Mouse (Mus musculus): ENCODE measurements at regions not wholly inside any gene's neighbourhood (a gene's known extent, or its start where the extent isn't known, plus 50 kb on each side); places are given as distances from the start of the nearest gene placed in this dataset.

DNA sequence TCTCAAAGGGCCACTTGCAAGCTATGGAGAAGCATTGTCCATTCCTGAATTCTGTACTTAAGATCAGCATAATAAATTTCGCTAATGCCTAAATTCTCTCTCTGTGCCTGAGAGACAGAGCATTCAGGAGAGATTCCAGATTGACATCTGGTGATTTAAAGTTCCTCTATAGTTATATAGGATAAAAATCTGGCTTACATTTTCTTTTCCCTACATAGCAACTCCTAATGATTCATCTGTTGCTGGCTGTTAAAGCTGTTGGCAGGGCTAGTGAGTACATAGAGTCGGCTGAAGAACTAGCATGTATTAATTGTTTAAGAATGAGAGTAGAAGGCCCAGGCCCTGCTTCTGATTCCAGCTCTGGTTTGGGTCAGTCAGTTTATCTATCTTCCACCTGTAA lies 870.0 kb upstream of the Stxbp6 start:
- DNase-seq (ENCODE audit: low read depth, low spot score) = no peak
- Histone ChIP-seq H3K36me3 (ENCODE audit: control insufficient read depth in 1 of 2, insufficient read depth in 2 of 2, low read length in 2 of 2) (no peaks in the 10 kb centered on the region), H3K79me2 (ENCODE audit: control insufficient read depth, insufficient read depth, low read length, poor library complexity) (no peaks in the 10 kb centered on the region), H3K4me1 (ENCODE audit: control insufficient read depth in 1 of 2, insufficient read depth in 2 of 2, low read length in 2 of 2) (no peaks in the 10 kb centered on the region), H3K27me3 (ENCODE audit: control insufficient read depth in 1 of 2, insufficient read depth in 2 of 2, low read length in 2 of 2) (no peaks in the 10 kb centered on the region), H3K9ac (ENCODE audit: control insufficient read depth, low read depth, low read length, poor library complexity, severe bottlenecking) (no peak overlapping the region), H3K4me3 (ENCODE audit: control insufficient read depth in 1 of 2, insufficient read depth in 1 of 2, low read depth in 2 of 2, low read length in 2 of 2) (no peak overlapping the region), H3K9me3 (replicated peaks; ENCODE audit: insufficient read depth, low read length) (no peaks in the 10 kb centered on the region), H3K27ac (ENCODE audit: control insufficient read depth, low read depth, low read length) (no peak overlapping the region)
- TF ChIP-seq POLR2AphosphoS5 (IDR thresholded peaks at IDR 0.05; ENCODE audit: borderline replicate concordance, low read depth, low read length) = no peak

- TF ChIP-seq USF1 (IDR thresholded peaks at IDR 0.05; ENCODE audit: low read depth, low read length) (no peak), ZNF384 (IDR thresholded peaks at IDR 0.05; ENCODE audit: low read depth, low read length) (no peak), NRF1 (IDR thresholded peaks at IDR 0.05; ENCODE audit: insufficient read depth, low read depth, low read length, poor library complexity, severe bottlenecking) (no peak), GATA1 (IDR thresholded peaks at IDR 0.05; ENCODE audit: low read depth, low read length) (no peak), POLR2AphosphoS2 (IDR thresholded peaks at IDR 0.05; ENCODE audit: low read length) (no peak), KAT2A (conservative IDR thresholded peaks at IDR 0.05; ENCODE audit: low read depth, low read length) (no peak), UBTF (IDR thresholded peaks at IDR 0.05; ENCODE audit: borderline replicate concordance, insufficient read depth, low read depth, low read length) (no peak), MYB (IDR thresholded peaks at IDR 0.05; ENCODE audit: low read depth, low read length) (no peak), CHD1 (IDR thresholded peaks at IDR 0.05; ENCODE audit: low read depth, low read length) (no peak), GABPA (IDR thresholded peaks at IDR 0.05; ENCODE audit: low read depth, low read length) (no peak), ZKSCAN1 (IDR thresholded peaks at IDR 0.05; ENCODE audit: low read depth, low read length) (no peak), EP300 (IDR thresholded peaks at IDR 0.05; ENCODE audit: low read depth in 1 of 2, low read length in 2 of 2) (no peak), USF2 (IDR thresholded peaks at IDR 0.05; ENCODE audit: borderline replicate concordance in 1 of 2, insufficient read depth in 1 of 2, low read depth in 1 of 2, low read length in 2 of 2) (no peak), POLR2AphosphoS5 (IDR thresholded peaks at IDR 0.05; ENCODE audit: borderline replicate concordance, low read depth, low read length) (no peak), MEF2A (IDR thresholded peaks at IDR 0.05; ENCODE audit: extremely low read depth, insufficient replicate concordance, low read depth, low read length, poor library complexity, severe bottlenecking) (no peak), JUND (IDR thresholded peaks at IDR 0.05; ENCODE audit: low read depth, low read length) (no peak), ETS1 (IDR thresholded peaks at IDR 0.05; ENCODE audit: low read depth, low read length) (no peak), TBP (IDR thresholded peaks at IDR 0.05; ENCODE audit: low read depth, low read length) (no peak), ZMIZ1 (IDR thresholded peaks at IDR 0.05; ENCODE audit: low read depth, low read length) (no peak)
- Histone ChIP-seq H3K4me3 (ENCODE audit: control insufficient read depth in 1 of 2, insufficient read depth in 1 of 2, low read depth in 2 of 2, low read length in 2 of 2) (no peak overlapping the region), H3K9me3 (replicated peaks; ENCODE audit: insufficient read depth, low read length) (no peaks in the 10 kb centered on the region), H3K4me1 (ENCODE audit: control insufficient read depth in 1 of 2, insufficient read depth in 2 of 2, low read length in 2 of 2) (no peaks in the 10 kb centered on the region), H3K27ac (ENCODE audit: control insufficient read depth, low read depth, low read length) (no peak overlapping the region), H3K36me3 (ENCODE audit: control insufficient read depth in 1 of 2, insufficient read depth in 2 of 2, low read length in 2 of 2) (no peaks in the 10 kb centered on the region), H3K79me2 (ENCODE audit: control insufficient read depth, insufficient read depth, low read length, poor library complexity) (no peaks in the 10 kb centered on the region), H3K27me3 (ENCODE audit: control insufficient read depth in 1 of 2, insufficient read depth in 2 of 2, low read length in 2 of 2) (no peaks in the 10 kb centered on the region), H3K9ac (ENCODE audit: control insufficient read depth, low read depth, low read length, poor library complexity, severe bottlenecking) (no peak overlapping the region)
- DNase-seq (ENCODE audit: low read depth, low spot score) = no peak
Measured at GRCm38 (mm10) chr12:45942402-45942801, 867.9 kb upstream of the Stxbp6 start.

Measured in MEL (cell line).